Mouse (Mus musculus) liver (tissue): Measurements from ENCODE around the gene Cped1.
"Not testable (repeated sequence)": the region's sequence is repeated elsewhere in the genome, so short reads cannot be mapped to it uniquely, and the experiment has no call there.

ENCODE experiments used
- DNase-seq: peaks from one replicate; pipeline ENCODE4 v3.0.0-alpha.2; 2020; ENCODE audit warnings: mixed read lengths

Cped1 gene

DNA sequence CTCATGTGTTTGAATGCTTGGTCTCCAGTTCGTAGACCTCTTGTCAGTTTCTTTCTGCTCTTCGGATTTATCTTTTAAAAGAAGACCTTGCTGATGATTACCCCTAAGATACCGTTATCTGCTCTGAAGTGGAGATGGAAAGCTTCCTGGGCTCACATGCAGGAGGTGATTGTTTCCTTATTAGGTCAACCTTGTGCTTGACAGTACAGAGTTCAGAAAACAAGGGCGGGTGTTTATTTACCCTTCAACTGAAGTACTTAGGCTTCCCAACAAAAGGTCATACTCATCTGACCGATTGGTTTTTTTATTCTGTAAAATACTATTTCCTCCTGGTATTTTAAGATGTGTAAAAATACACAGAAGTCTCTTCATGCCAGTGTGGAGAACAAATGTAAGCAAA lies 106.1 kb downstream of the Cped1 start:
- no peak for DNase-seq

DNA sequence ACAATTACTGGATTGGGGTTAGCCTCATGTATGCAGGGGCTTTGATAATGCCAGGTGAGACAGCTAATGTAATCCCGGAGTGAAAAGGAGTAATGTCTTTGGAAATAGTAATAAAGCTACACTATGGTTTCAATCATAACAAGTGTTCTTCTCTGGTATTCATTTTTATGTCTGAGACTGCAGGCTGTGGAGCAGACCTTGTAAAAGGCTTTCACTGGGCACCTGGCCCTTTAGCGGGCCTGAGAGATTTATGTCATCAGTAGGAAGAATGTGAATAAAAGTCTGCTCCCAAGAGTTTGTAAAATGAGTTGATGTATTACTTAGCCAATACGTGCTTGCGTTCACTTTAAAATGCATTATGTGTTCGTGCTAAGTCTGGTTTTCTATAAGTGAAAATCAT lies 108.1 kb downstream of the Cped1 start:
- no peak for DNase-seq

DNA sequence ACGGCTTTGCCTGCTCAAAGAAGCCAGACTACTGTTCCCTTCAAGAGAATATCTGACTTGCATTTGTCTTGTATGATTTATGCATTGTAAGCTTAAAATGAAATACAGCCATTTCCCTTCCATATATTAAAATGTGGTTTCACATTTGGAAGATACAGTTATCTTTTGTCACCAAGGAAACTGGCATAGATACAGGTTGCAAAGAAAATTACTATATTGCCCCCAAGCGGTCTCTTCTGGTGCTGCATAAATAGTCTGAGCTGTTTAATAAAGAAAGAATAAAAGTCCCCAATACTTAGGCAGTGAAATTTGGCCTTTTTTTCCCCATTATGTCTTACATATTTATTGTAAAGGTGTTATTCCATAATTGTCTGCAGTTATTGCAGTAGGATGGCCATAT lies 112.0 kb downstream of the Cped1 start:
- DNase-seq: peak; percentile 4

DNA sequence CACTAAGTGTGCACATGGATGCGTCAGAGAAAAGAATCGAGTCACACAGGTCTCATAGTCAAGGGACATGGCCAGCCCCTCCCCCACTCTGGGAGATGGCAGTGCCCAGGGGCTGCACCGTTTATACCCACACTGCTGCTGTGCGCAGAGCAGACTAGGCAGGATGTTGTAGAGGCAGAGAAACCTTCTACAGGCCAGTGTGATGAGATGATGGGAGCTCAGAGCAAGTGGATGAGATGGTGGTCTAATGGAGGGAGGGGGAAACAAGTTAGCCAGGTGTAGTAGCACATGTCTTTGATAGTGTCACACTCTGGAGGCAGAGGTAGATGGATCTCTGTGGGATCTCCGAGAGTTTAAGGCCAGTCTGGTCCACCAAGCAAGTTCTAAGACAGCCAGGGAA lies 114.1 kb downstream of the Cped1 start:
- DNase-seq: no peak

DNA sequence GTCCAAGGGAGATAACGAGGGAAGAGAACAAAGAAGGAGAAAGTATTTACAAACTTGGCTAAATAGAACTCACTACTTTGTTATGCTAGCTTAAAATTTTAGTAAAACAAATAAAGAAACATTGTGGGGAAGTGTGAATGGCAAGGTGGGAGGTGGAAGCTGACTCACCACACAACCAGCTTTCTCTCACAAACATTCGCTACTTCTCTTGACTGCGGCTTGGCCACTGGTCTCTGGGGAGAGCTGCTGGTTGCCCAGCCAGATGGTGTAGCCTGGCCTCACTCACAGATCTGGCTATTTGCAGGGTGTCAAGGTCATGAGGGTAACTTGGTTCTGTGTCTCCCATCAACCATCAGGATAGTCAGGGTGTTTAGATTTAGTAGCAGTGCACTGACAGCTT lies 116.2 kb downstream of the Cped1 start:
- no peak for DNase-seq

DNA sequence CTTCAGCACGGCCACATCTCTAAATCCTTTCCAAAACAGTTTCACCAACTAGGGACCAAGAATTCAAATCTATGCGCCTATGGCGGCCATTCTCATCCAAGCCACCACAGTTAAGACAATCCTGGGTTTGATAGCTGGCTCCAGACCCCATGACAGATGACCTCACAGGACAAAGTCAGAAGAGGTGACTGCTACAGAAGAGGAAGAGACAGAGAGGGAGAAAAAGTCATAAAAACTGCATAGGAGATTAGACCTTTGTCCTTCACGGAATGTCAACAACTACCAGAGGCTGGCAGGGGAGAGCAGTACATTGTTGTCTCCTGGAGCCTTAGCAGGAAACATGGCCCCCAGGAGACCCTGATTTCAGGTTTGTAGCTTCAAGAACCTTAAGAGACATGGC lies 117.0 kb downstream of the Cped1 start:
- no peak for DNase-seq

DNA sequence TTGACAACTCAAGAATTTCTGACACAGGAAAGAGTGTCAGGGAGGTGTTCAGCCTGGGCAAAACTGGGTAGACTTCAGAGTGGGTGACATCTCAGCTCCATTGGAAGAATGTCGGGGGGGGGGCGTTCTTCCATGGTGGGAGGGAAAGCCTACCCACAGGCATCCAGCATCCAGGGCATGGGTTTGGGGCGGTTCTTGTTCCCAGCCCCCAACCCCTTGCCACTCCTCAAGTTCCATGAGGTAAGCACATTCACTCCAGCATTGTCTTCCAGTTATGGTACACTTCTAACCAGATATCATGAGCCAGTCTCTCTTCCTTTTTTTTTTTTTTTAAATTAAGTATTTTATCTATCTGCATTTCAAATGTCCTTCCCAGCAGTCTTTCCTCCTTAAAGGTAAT lies 118.0 kb downstream of the Cped1 start:
- no peak for DNase-seq

DNA sequence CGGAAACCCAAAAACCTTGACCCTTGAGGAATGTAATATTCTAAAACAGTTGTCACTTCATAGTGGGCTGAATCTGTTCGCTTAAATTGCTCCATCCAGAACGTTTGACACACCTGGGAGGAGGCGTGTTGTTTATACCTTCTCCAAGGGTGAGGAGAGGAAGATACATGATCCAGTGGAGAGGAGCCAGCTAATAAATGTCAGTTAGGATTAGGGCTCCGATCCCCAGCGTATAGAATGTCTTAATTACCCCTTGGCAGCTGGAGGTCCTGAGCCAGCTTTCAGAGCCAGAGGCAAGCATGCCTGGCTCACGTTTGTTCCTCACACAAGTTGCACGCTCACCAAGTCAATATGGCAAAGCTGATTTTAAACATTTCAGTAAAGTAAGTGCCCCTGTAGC lies 118.5 kb downstream of the Cped1 start:
- DNase-seq: no peak

DNA sequence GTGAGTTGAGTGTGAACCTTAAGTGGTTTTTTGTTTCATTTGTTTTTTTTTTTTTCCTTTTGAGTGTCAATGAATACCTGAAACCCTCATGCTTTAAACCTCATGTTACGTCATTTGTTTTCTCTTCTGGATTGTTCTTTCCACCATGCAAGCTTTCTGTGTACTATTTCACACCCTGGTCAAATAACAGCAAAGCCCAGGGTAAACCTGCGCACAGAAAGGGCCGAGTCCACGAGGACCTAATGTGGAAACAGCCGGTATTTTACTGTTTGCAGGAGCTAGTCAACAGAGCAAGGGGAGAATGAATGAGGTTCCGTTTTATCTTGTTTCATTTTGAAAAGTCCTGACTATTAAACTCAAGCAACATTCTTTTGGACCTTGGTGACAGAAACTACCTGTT lies 128.4 kb downstream of the Cped1 start:
- no peak for DNase-seq

DNA sequence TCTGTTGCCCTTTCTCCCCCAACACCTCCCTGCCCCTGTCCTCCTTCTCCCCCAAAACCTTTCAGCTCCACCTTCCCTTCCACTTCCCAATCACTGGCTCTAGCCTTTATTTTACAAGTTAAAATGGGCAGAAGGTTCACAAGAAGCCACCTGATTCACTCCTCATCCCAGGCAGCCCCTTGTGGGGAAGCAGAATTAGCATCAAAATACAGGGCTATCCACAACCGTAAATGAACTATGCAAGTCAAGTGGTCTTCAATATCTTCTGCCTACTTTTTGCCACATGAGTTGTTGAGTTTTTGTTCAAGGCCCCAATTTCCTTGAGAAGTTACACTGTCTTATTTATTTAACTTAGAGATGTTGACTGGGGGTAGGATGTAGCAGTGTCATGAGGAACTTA lies 131.0 kb downstream of the Cped1 start:
- no peak for DNase-seq

DNA sequence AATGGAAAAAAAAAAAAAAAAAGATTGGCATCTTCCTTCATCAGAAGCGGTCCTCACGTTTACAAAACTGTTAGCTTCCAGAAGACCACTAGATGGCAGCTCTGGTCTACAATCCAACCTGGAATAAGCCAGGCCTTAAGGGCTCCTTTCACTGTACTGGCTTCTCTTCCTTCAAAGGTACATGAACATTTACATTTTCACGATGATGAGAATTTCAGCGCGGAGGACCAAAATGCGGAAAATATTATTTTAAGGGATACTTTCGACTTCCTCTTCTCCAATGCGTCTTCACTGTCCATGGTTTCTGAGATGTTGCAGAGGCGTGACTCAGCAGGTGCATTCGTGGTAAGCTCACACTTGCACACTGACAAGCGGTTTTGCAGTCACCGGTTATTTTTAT lies 136.4 kb downstream of the Cped1 start:
- no peak for DNase-seq

DNA sequence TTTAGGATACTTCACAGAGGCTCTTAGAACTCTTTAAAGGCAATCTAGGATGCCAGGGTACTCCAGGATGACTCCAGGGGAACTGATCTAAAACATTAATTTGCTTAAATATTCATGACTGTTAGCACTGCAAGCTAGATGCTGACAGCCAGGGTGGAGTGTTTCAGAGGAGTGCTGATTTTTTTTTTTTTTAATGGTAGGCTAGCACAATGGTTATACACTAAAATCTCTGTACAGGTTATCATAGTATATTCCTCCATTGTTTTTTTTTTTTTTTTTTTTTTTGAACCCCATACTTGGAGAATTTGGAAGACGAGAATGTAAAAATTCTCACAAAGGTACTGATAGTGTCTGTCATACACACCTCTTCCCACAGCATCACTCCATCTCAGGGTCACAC lies 137.0 kb downstream of the Cped1 start:
- DNase-seq: no peak

DNA sequence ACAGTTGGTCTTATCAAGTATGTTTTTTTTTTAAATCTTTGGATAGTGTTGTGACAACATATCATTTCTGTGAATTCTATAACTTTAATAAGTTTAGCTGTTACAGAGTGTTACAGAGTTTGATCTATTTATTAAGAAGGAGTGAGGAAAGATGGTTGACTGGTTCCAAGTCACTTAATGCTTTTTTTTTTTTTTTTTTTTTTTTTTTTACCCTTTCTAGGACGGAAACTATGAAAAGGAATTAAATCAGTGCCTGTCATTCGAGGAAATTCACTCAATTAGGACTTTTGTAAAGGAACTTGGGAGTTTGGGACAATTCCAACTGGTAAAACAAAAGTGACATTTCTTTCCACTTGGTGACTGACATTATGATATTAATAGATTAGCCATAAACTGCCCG lies 137.6 kb downstream of the Cped1 start:
- no peak for DNase-seq

DNA sequence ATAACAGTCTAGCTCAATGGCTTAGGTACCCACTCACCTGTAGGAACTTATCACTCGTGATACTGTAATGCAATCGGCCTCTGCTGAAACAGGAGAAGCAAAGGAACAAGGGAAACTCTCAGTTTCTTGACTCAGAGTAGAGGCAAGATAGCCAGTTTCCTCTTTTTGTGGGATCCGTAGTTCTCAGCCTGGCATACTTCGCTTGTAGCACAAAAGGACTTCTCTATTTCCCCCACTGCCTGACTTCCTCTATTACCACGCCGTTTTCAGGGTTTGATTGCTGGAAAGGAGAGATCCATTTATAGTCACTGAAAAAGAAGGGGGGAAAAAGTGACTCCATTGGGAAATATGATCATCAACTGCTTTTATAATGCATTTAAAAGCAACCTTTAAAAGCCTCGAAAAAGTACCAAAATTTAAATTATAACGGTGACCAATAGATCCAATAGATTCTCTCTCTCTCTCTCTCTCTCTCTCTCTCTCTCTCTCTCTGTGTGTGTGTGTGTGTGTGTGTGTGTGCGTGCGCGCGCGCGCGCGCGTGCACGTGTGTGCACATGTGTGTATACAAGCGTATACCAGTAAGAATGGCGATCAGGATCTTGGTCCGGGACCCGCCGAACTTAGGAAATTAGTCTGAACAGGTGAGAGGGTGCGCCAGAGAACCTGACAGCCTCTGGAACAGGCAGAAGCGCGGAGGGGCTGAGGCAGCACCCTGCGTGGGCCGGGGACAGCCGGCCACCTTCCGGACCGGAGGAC lies 139.0 kb downstream of the Cped1 start:
- DNase-seq: not testable (repeated sequence)

DNA sequence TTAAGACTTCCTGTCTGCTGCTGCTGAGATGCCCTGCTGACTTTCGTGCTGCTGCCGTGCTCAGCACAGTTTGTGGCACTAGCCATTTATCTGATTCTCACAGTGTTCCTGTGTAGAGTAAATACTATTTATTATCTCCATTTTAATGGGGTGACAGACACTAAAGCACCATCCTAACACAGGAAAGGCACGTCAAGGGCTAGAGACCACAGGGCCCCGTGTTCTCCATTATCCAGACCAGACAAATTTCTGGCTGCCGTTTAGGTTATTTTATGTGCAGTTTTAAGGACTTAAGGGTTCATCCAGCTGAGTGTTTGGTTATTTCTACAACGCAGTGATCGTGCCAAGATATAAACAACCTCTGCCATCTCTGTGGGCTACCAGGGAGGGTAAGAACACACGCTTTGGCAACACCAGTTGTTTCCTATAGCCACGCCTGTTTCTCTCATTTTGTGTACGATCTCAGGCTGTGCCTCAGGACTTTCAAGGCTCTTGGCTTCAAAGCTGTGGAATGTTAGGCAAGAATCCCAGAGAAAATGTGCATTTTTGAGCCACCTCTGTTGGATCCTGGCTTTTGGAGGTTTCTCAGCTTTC lies 149.4 kb downstream of the Cped1 start:
- no peak for DNase-seq

DNA sequence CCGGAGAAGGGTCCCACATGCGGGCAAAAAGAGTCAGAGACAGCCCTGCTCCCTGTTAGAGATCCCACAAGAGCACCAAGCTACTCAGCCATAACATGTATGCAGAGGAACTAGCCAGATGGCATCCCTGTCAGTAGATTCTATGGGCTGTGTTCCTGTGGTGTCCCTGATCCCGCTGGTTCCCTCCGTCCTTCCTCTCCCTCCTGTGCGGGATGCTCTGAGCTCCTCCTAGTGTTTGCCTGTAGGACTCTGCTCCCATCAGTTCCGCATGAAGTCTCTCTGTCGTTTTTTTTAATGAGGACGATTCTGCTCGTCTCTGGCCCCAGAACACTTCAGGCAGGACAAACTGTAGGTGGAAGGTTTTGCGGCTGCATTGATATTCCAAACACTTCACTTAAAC lies 151.1 kb downstream of the Cped1 start:
- no peak for DNase-seq

DNA sequence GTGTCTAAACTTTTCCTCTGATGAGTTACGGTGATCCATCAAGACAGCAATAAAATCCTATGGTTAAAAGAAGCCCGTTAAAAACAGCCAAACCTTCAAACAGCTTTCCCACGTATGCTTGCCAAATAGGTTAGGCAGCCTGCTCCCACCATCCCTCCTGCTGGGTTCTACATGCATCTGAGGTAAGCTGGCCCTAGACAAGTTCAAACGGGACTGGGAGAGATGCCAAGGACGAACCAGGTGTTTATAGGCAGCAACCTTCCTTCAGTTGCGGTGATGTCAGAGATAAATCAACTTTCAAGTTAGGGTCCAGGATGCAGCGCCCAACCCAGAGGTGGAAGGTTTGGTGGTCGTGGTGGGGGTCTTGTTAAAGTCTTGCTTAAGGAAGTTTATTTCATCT lies 155.1 kb downstream of the Cped1 start:
- no peak for DNase-seq

DNA sequence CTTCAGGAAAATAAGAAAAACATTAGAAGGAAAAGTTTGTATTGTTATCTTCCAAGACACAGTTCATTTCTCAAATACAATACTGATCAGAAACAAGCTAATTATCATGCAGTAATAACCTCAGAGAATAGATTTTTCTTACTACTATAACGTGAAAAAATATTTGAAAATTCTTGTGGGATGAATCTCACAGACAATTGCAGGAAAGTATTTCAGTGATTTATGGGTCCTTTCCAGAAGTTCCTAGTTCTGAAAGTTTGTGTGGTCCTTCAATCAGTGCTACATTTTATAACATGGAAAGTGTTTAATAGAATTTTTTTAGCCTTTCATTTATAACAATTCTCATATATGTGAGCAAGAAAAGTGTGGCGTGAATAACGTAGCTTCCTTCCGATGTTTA lies 161.5 kb downstream of the Cped1 start:
- DNase-seq: no peak

DNA sequence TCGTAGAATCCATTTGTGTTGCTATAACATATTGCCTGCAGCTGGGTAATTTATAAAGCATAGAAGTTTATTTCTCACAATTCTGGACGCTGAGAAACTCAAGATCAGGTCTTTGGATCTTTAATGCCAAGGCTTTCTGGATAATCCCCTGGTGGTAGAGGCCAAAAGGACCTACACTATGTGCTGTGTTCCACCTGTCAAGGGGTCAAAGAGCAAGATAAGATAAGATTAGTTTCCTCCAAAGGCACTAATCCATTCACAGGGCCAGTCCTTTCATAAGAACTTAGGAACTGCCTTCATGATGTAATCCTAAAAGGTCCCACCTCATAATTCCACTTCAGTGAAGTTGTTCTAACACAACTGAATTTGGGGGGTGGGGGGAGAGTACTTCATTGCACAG lies 162.8 kb downstream of the Cped1 start:
- DNase-seq: no peak

DNA sequence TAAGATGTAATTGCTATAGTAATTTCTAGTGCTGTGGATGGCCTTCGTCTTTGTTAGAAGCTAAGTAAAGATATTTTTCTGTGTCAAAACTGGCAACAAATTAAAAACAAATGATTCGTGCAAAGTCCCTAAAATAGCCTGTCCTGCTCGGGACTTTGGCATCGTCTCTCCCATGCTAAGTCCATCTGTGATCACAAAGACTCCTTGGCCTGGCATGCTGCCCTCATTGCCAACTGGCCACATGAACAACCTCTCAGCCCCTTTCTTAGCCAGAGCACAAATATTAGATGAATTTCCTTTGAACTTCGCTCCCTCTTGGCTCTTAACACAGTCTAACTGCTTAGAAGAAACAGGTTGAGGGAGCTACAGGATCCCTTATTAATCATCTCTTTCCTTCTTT lies 171.7 kb downstream of the Cped1 start:
- no peak for DNase-seq

DNA sequence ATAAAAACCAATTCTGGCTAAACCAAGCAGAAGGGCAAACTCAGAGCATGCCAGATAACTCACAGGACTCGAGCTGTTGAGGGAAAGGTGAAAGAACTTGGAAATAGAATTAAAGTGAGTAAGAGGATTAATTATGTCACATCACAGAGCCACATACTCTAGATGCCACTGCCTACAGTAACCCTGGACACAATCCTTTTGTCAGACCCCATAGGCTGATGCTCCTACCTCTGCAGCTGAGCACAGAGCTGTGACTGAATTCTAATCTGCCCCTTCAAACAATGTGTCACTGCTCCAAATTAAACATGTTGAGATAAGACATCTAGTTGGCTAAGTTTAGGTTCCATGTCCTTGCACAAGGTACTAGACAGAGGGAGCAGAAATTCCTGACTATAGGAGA lies 176.2 kb downstream of the Cped1 start:
- no peak for DNase-seq

DNA sequence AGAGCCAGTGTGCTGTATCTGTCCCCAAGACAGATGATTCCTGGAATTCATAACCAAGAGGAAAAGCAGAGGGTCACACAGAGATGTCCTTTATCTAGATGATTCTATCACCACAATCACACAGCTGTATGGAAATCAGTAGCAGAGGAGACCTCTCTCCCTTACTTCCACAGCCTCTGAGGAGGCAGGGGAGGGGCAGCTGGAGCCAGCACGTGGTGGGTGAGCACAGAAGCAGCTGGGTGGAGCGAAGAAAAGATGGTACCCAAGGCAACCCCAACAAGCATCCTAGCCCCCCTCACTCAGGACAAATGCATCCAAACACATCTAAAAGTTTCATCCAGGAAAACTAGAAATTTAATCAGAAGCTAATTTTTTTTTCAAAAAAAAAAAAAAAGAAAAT lies 182.7 kb downstream of the Cped1 start:
- DNase-seq: no peak

DNA sequence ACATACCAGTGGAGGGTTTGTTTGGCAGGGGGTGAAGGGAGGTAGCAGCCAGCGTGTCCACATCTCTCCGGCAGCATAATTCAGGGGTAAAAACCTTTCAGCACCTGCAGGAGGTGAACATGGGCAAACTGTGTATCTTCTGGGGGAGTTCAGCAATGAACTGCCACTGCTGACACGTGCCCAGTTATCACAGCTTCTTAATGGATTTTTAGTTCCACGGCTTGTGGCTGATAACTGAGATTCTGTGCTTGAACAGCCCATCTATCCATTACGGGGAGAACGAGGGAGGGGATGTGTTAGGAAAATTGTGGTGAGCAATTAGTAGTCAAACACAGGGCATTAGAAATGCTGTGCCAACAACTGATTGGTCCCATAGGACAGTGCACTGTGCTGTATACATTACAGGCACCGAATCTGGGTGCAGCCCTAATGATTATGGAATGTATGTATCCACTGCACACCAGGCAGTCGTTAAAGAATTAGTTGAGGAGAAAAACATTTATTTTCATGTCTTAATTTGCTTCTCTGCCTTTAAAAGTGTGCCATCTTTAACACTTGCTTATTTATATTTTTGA lies 193.1 kb downstream of the Cped1 start:
- no peak for DNase-seq

DNA sequence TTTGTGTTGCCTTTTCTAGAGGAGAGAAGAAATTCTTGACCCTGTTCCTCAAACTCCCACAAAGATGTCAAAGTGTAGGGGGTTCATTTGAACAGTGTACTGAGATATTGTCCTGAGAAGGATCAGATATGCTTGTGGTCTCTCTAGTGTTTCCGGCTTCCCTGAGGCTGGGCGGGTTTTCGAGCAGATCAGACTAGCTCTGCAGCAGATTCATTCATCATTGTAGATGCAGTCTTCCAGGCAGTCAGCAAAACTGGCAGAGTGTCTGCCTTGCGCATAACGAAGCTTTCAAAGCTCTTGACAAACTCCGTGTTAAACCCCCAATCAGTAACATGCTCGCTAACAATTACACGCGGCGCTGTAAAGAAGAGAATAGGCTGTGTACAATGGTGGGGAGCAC lies 194.6 kb downstream of the Cped1 start:
- peak; percentile 4 for DNase-seq

DNA sequence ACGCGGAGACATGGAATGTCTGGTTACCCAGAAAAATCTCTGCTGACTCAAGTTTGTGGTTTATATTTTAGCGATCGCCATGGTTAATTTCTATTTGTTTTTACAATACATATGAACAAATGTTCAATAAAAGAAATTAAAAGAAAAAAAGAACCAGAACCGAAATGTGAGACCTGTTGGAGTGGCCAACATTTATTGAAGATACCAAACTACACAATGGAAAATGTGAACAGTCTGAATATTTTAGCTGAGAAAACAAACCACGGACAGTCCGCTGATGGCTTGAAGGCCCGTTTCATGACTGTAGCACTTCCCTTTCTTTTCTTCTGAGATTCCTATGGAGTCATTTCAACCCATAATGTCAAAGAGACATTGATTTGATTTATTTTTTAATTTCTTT lies 201.3 kb downstream of the Cped1 start:
- DNase-seq: no peak
